Mouse (Mus musculus): ENCODE measurements at regions not wholly inside any gene's neighbourhood (a gene's known extent, or its start where the extent isn't known, plus 50 kb on each side); places are given as distances from the start of the nearest gene placed in this dataset.
A peak's percentile ranks its signal among the peaks of the same experiment; 100 is the strongest.

- no peaks in the 10 kb centered on the region for H3K36me3 ChIP-seq
- H3K27ac ChIP-seq (replicated peaks) = no peak overlapping the region
- no peak overlapping the region for H3K4me2 ChIP-seq (replicated peaks)
- no peak overlapping the region for H3K4me3 ChIP-seq
- ATAC-seq (replicated peaks) = no peak
- no peaks in the 10 kb centered on the region for H3K27me3 ChIP-seq
- no peak overlapping the region for H3K9ac ChIP-seq (replicated peaks)
- H3K9me3 ChIP-seq = no peaks in the 10 kb centered on the region
- no peaks in the 10 kb centered on the region for H3K4me1 ChIP-seq
- WGBS = 79% methylated on average over 3 of the region's 3 CpGs
Observed at GRCm38 (mm10) chr3:59451084-59451483, 106.9 kb upstream of the Igsf10 start.

DNA sequence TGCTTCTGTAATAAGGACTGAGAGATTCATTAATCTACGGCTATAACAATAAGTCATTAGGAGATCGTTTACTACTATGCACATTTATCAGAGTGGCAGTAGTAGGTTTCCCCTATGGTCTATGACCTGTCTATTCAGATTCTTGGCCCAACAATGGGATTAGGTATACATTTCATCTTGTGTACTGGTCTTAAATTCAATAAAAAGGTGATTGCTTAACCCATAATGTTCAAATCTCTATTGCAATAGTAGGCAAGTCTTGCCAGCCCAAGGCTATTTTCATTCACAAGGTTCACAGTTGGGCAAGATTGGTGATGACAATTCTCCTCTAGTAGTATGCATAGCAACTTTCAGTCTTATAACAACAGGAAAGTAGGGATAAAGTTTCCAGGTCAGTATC is 79.4 kb upstream of the Igsf10 start:
- no peak overlapping the region for H3K4me2 ChIP-seq (replicated peaks)
- 92% methylated on average over 2 of the region's 2 CpGs for WGBS
- no peak overlapping the region for H3K27ac ChIP-seq (replicated peaks)

DNA sequence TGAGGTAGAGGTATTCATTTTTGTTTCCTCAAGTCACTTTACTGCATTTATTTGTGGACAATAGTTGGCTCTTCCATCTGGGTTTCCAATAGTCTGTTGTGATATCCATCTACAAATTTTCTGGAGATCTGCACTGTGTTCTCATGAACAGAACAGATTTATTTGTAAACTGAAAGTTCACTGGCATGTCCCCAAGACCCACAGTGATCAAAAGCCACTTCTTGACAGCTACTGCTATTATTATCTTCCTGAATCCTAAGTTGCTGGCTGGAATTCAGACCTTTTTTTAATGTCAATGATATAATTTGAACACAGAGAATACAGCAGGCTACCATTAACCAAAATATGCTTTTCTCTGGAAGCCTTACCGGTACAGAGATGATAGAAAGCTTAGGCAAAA is 64.9 kb upstream of the Igsf10 start:
- no peak for ATAC-seq (replicated peaks)
- no peaks in the 10 kb centered on the region for H3K9me3 ChIP-seq
- H3K4me2 ChIP-seq (replicated peaks) = no peak overlapping the region
- no peaks in the 10 kb centered on the region for H3K4me1 ChIP-seq
- H3K4me3 ChIP-seq = no peak overlapping the region
- WGBS = 71% methylated on average over 1 of the region's 1 CpGs
- no peak overlapping the region for H3K27ac ChIP-seq (replicated peaks)
- H3K36me3 ChIP-seq = no peaks in the 10 kb centered on the region
- H3K27me3 ChIP-seq = no peaks in the 10 kb centered on the region
- no peak overlapping the region for H3K9ac ChIP-seq (replicated peaks)

More for the DNA sequence above, 79.4 kb upstream of the Igsf10 start:
- no peak for ATAC-seq (replicated peaks)
- H3K4me3 ChIP-seq = no peak overlapping the region
- H3K4me1 ChIP-seq = no peaks in the 10 kb centered on the region
- H3K27me3 ChIP-seq = no peaks in the 10 kb centered on the region
- H3K36me3 ChIP-seq = no peaks in the 10 kb centered on the region
- H3K9ac ChIP-seq (replicated peaks) = no peak overlapping the region
- no peaks in the 10 kb centered on the region for H3K9me3 ChIP-seq

- ATAC-seq (replicated peaks) = no peak
- WGBS = 94% methylated on average over 3 of the region's 3 CpGs
- H3K27me3 ChIP-seq = no peaks in the 10 kb centered on the region
- H3K4me2 ChIP-seq (replicated peaks) = no peak overlapping the region
- H3K27ac ChIP-seq (replicated peaks) = no peak overlapping the region
- no peak overlapping the region for H3K9ac ChIP-seq (replicated peaks)
- H3K36me3 ChIP-seq = no peaks in the 10 kb centered on the region
- H3K4me3 ChIP-seq = no peak overlapping the region
- no peaks in the 10 kb centered on the region for H3K9me3 ChIP-seq
- H3K4me1 ChIP-seq = no peaks in the 10 kb centered on the region
Observed at GRCm38 (mm10) chr3:59406035-59406434, 61.8 kb upstream of the Igsf10 start.

DNA sequence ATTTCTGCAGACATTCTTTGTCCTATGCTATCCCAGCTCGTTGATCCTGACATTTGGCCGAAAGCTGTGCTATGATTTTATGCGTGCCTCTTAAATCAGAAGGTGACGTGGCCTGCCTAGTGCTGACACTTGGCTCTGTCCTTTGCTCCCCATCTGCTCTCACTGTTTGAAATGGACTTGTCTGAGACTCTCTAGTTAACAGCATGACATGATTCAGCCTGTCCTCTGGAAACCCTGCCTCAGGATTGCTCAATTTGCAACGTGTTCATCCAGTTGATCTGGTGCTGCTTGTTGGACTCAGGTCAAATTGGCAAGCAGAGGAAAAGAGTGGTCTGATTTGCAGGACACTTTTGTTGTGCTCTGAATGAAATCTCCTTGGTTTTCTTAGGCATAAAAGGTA is 57.7 kb upstream of the Igsf10 start:
- 0 out of 2 replicates have a peak, but pooled peaks have one; percentile 19 for ATAC-seq (replicated peaks)
- WGBS = 69% methylated on average over 5 of the region's 5 CpGs
- H3K9ac ChIP-seq (replicated peaks) = no peak overlapping the region

DNA sequence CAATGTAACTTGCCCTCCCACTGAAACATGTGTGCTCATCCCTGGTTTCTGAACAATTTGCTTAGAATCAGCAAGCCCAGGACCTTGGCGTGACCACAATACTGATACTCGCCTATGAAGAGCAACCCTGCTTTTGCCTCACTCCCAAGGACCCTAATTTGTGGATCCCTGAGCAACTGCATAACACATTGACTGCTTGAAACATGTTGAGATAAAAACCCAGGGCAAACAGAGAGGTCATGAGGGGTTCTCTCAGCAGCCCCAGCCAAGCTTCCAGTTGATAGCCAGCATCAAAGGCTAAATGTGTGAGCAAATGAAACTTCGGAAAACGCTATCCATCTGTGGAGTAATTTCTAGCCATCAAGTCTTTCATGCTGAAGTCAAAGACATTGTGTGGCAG is 57.2 kb upstream of the Igsf10 start:
- no peak overlapping the region for H3K27ac ChIP-seq (replicated peaks)
- H3K4me2 ChIP-seq (replicated peaks) = no peak overlapping the region
- no peaks in the 10 kb centered on the region for H3K27me3 ChIP-seq
- no peaks in the 10 kb centered on the region for H3K36me3 ChIP-seq
- peak; percentile 38; the same call in 1 of the 2 replicates for ATAC-seq (replicated peaks)
- H3K9ac ChIP-seq (replicated peaks) = no peak overlapping the region
- 91% methylated on average over 4 of the region's 4 CpGs for WGBS
- no peak overlapping the region for H3K4me3 ChIP-seq
- H3K4me1 ChIP-seq = no peaks in the 10 kb centered on the region
- H3K9me3 ChIP-seq = no peaks in the 10 kb centered on the region

More for the DNA sequence above, 57.7 kb upstream of the Igsf10 start:
- Histone ChIP-seq H3K4me2 (replicated peaks) (no peak overlapping the region), H3K36me3 (no peaks in the 10 kb centered on the region), H3K4me3 (no peak overlapping the region), H3K27me3 (no peaks in the 10 kb centered on the region), H3K27ac (replicated peaks) (no peak overlapping the region), H3K4me1 (no peaks in the 10 kb centered on the region), H3K9me3 (no peaks in the 10 kb centered on the region)

Data from forebrain, embryonic 15.5 days (tissue).